Mouse (Mus musculus) intestine, embryonic 14.5 days (tissue): ENCODE results near the gene Canx. TPM values are rescaled to one million over a fixed set of nuclear protein-coding genes. Genes with fewer than 3 reads are reported as not detected.

ENCODE experiments used
- ATAC-seq: fragments of 200-750 bp; cut with Nextera tagmentation; replicated peaks from 2 replicates; pipeline ENCODE4 v1.8.0; 2017; ENCODE audit warnings: low read depth, moderate number of reproducible peaks, moderate TSS enrichment, moderate library complexity; ENCODE audit not compliant: low FRiP score, low TSS enrichment
- DNase-seq: peaks from one replicate; pipeline ENCODE4 v3.0.0-alpha.2; 2018; ENCODE audit warnings: low spot score
- H3K27ac ChIP-seq: fragments of 300-500 bp; sonication (generic); 2 replicates; pipeline ENCODE4 v1.5.1; 2014; ENCODE audit warnings: low read depth, mild to moderate bottlenecking, control low read depth
- H3K27me3 ChIP-seq: fragments of 300-500 bp; sonication (generic); replicated peaks from 2 replicates; pipeline ENCODE4 v1.6.1; 2014; ENCODE audit warnings: low read length, control low read depth; ENCODE audit not compliant: control insufficient read depth, insufficient read depth
- H3K36me3 ChIP-seq: fragments of 300-500 bp; sonication (generic); 2 replicates; pipeline ENCODE4 v1.6.1; 2014; ENCODE audit warnings: low read length, control low read depth; ENCODE audit not compliant: control insufficient read depth, insufficient read depth
- H3K4me1 ChIP-seq: fragments of 300-500 bp; sonication (generic); replicated peaks from 2 replicates; pipeline ENCODE4 v1.6.1; 2014; ENCODE audit warnings: low read length, control low read depth, mixed read lengths; ENCODE audit not compliant: control insufficient read depth, insufficient read depth
- H3K4me2 ChIP-seq: fragments of 300-500 bp; sonication (generic); 2 replicates; pipeline ENCODE4 v1.6.1; 2014; ENCODE audit warnings: low read length
- H3K4me3 ChIP-seq: fragments of 300-500 bp; sonication (generic); 2 replicates; pipeline ENCODE4 v1.5.1; 2014; ENCODE audit warnings: low read depth, low read length, control low read depth, mixed read lengths
- H3K9ac ChIP-seq: fragments of 300-500 bp; sonication (generic); 2 replicates; pipeline ENCODE4 v1.6.1; 2014; ENCODE audit warnings: mild to moderate bottlenecking, low read length
- H3K9me3 ChIP-seq: fragments of 300-500 bp; sonication (generic); 2 replicates; pipeline ENCODE4 v1.6.1; 2016; ENCODE audit warnings: low read length, control low read depth; ENCODE audit not compliant: control insufficient read depth
- WGBS: fragments of 180-500 bp; shearing (Covaris S2); extraction: QIAGEN DNeasy Blood & Tissue Kit; methylation state at CpG from one replicate; pipeline ENCODE4 v1.1.7; 2014; 5-methylcytosine and 5-hydroxymethylcytosine counted together
- polyA plus RNA-seq: library from polyadenylated mRNA; unstranded; fragments of >200 nt; fragmentation: Nextera tagmentation; extraction: Ambion mirVana; gene quantifications from 2 replicates; pipeline ENCODE4 v1.2.1, GENCODE M21; 2014

Gene Canx
- polyA plus RNA-seq: 246 and 259 TPM in 2 replicates

- peak within 1 kb of the TSS; percentile 92 for H3K27ac ChIP-seq
Observed at GRCm38 (mm10) chr11:50325496-50326301, at the start of gene Canx. Canx (minus strand) TSS chr11:50325673.

GRCm38 (mm10) chr11:50374286-50375015 lies 49.0 kb upstream of the Canx start:
- Histone ChIP-seq H3K27ac (no peak overlapping the region), H3K36me3 (peaks cover 9% of the 10 kb centered on the region), H3K9me3 (no peaks in the 10 kb centered on the region), H3K4me3 (no peak overlapping the region), H3K9ac (no peak overlapping the region), H3K4me2 (no peak overlapping the region), H3K4me1 (peaks cover 12% of the 10 kb centered on the region), H3K27me3 (no peaks in the 10 kb centered on the region)
- WGBS: 88% methylated on average over 13 of the region's 13 CpGs
- no peak for ATAC-seq
- DNase-seq: no peak

More at GRCm38 (mm10) chr11:50325496-50326301, at the start of gene Canx:
- Histone ChIP-seq H3K4me1 (peaks cover 20% of the 10 kb centered on the region), H3K27me3 (no peaks in the 10 kb centered on the region), H3K36me3 (no peaks in the 10 kb centered on the region), H3K9me3 (no peaks in the 10 kb centered on the region), H3K9ac (peak within 1 kb of the TSS; percentile 99), H3K4me2 (peak within 1 kb of the TSS; percentile 54), H3K4me3 (peak within 1 kb of the TSS; percentile 98)
- DNase-seq (peak; percentile 98), ATAC-seq (peak; percentile 98)
- WGBS: under 1% methylated on average over 64 of the region's 64 CpGs

- no peak for DNase-seq
- Histone ChIP-seq H3K36me3 (peaks cover 1% of the 10 kb centered on the region; the same call in 1 of the 2 replicates), H3K27ac (no peak overlapping the region), H3K4me1 (peaks cover 11% of the 10 kb centered on the region), H3K4me3 (no peak overlapping the region), H3K4me2 (no peak overlapping the region), H3K9ac (no peak overlapping the region), H3K9me3 (no peaks in the 10 kb centered on the region), H3K27me3 (no peaks in the 10 kb centered on the region)
- no peak for ATAC-seq
- WGBS: 95% methylated on average over 1 of the region's 1 CpGs
Observed at GRCm38 (mm10) chr11:50373621-50374020, 48.1 kb upstream of the Canx start.

GRCm38 (mm10) chr11:50373086-50373485 lies 47.6 kb upstream of the Canx start:
- Histone ChIP-seq H3K36me3 (no peaks in the 10 kb centered on the region), H3K4me2 (no peak overlapping the region)

GRCm38 (mm10) chr11:50371911-50372310 lies 46.4 kb upstream of the Canx start:
- 100% methylated on average over 1 of the region's 1 CpGs for WGBS
- Histone ChIP-seq H3K4me3 (no peak overlapping the region), H3K9ac (no peak overlapping the region), H3K27ac (no peak overlapping the region), H3K9me3 (no peaks in the 10 kb centered on the region), H3K27me3 (no peaks in the 10 kb centered on the region), H3K36me3 (no peaks in the 10 kb centered on the region), H3K4me1 (peaks cover 11% of the 10 kb centered on the region), H3K4me2 (peak overlapping the region; percentile 53)
- ATAC-seq (no peak), DNase-seq (no peak)

More at GRCm38 (mm10) chr11:50373086-50373485, 47.6 kb upstream of the Canx start:
- H3K27me3 ChIP-seq: no peaks in the 10 kb centered on the region
- H3K9ac ChIP-seq: no peak overlapping the region
- H3K9me3 ChIP-seq: no peaks in the 10 kb centered on the region
- DNase-seq (no peak), ATAC-seq (no peak)
- H3K27ac ChIP-seq: no peak overlapping the region
- H3K4me3 ChIP-seq: no peak overlapping the region
- H3K4me1 ChIP-seq: peaks cover 11% of the 10 kb centered on the region

- Histone ChIP-seq H3K36me3 (no peaks in the 10 kb centered on the region), H3K4me3 (peak overlapping the region; percentile 31), H3K9me3 (no peaks in the 10 kb centered on the region), H3K27ac (no peak overlapping the region), H3K9ac (peak overlapping the region; percentile 36; the same call in 1 of the 2 replicates), H3K4me2 (peak overlapping the region; percentile 53), H3K27me3 (no peaks in the 10 kb centered on the region), H3K4me1 (peaks cover 9% of the 10 kb centered on the region)
- WGBS: 3% methylated on average over 18 of the region's 18 CpGs
- peak; percentile 81 for DNase-seq
- no peak; the same call in 1 of the 2 replicates for ATAC-seq
Observed at GRCm38 (mm10) chr11:50371399-50371841, 45.9 kb upstream of the Canx start.

- Histone ChIP-seq H3K27ac (no peak overlapping the region), H3K4me1 (peaks cover 4% of the 10 kb centered on the region; the same call in 1 of the 2 replicates), H3K9ac (no peak overlapping the region), H3K27me3 (no peaks in the 10 kb centered on the region), H3K4me3 (peak overlapping the region; percentile 31; the same call in 1 of the 2 replicates), H3K4me2 (peak overlapping the region; percentile 53), H3K9me3 (no peaks in the 10 kb centered on the region), H3K36me3 (no peaks in the 10 kb centered on the region)
- ATAC-seq: no peak
- no peak for DNase-seq
- 73% methylated on average over 4 of the region's 4 CpGs for WGBS
Observed at GRCm38 (mm10) chr11:50370969-50371368, 45.5 kb upstream of the Canx start.

GRCm38 (mm10) chr11:50369360-50369911 lies 44.0 kb upstream of the Canx start:
- Histone ChIP-seq H3K9me3 (no peaks in the 10 kb centered on the region), H3K27me3 (no peaks in the 10 kb centered on the region), H3K9ac (no peak overlapping the region), H3K36me3 (no peaks in the 10 kb centered on the region), H3K4me1 (peaks cover 4% of the 10 kb centered on the region; the same call in 1 of the 2 replicates), H3K27ac (no peak overlapping the region), H3K4me3 (no peak overlapping the region), H3K4me2 (no peak overlapping the region)
- ATAC-seq (no peak), DNase-seq (no peak)
- WGBS: 81% methylated on average over 5 of the region's 5 CpGs
